Mouse (Mus musculus) intestine, embryonic 15.5 days (tissue): Measurements from ENCODE around the gene Doxl2. TPM values are rescaled to one million over a fixed set of nuclear protein-coding genes. Genes with fewer than 3 reads are reported as not detected.

ENCODE experiments used
- ATAC-seq: fragments of 200-750 bp; cut with Nextera tagmentation; 2 replicates; pipeline ENCODE4 v1.8.0; 2017; ENCODE audit warnings: moderate TSS enrichment, moderate library complexity
- H3K27ac ChIP-seq: fragments of 300-500 bp; sonication (generic); 2 replicates; pipeline ENCODE4 v1.5.1; 2015; ENCODE audit warnings: mild to moderate bottlenecking, inconsistent platforms
- H3K27me3 ChIP-seq: fragments of 300-500 bp; sonication (generic); replicated peaks from 2 replicates; pipeline ENCODE4 v1.6.1; 2015; ENCODE audit warnings: inconsistent platforms
- H3K36me3 ChIP-seq: fragments of 300-500 bp; sonication (generic); 2 replicates; pipeline ENCODE4 v1.6.1; 2015; ENCODE audit warnings: inconsistent platforms
- H3K4me1 ChIP-seq: fragments of 300-500 bp; sonication (generic); replicated peaks from 2 replicates; pipeline ENCODE4 v1.6.1; 2015; ENCODE audit warnings: inconsistent platforms
- H3K4me2 ChIP-seq: fragments of 300-500 bp; sonication (generic); replicated peaks from 2 replicates; pipeline ENCODE4 v1.6.1; 2015; ENCODE audit warnings: mild to moderate bottlenecking, inconsistent platforms
- H3K4me3 ChIP-seq: fragments of 300-500 bp; sonication (generic); replicated peaks from 2 replicates; pipeline ENCODE4 v1.5.1; 2015; ENCODE audit warnings: inconsistent platforms
- H3K9ac ChIP-seq: fragments of 300-500 bp; sonication (generic); 2 replicates; pipeline ENCODE4 v1.6.1; 2015; ENCODE audit warnings: inconsistent platforms
- H3K9me3 ChIP-seq: fragments of 300-500 bp; sonication (generic); 2 replicates; pipeline ENCODE4 v1.6.1; 2016; ENCODE audit warnings: inconsistent platforms
- WGBS: fragments of 180-500 bp; shearing (Covaris S2); methylation state at CpG from one replicate; pipeline ENCODE4 v1.1.7; 2015; 5-methylcytosine and 5-hydroxymethylcytosine counted together
- polyA plus RNA-seq: library from polyadenylated mRNA; unstranded; fragments of >200 nt; fragmentation: Nextera tagmentation; extraction: Ambion mirVana; gene quantifications from 2 replicates; pipeline ENCODE4 v1.2.1, GENCODE M21; 2015

The Doxl2 gene
- polyA plus RNA-seq, 1 experiment from 2014 or later, result not detected

DNA sequence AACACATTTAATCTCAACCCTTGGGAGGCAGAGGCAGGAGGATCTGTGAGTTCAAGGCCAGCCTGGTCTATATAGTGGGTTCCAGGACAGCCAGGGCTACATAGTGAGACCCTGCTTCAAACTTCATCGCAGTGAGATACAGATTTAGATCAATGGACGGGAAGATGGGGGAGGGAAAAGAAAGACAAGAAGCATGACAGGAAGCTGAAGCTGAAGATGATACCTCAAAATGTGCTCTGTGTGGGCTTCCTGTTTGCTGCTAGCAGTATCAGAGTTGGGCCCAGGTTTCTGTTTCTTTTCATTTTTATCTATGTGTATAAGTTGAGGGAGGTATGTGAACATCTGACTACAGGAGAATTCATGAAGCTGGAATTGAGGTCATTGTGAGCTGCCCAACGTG, 38.7 kb downstream of the Doxl2 start:
- Histone ChIP-seq H3K4me3 (no peak overlapping the region), H3K9me3 (no peaks in the 10 kb centered on the region), H3K27me3 (no peaks in the 10 kb centered on the region), H3K4me1 (0 out of 2 replicates have a peak, but pooled peaks cover 3% of the 10 kb centered on the region), H3K9ac (no peak overlapping the region), H3K4me2 (no peak overlapping the region), H3K36me3 (no peaks in the 10 kb centered on the region), H3K27ac (no peak overlapping the region)
- ATAC-seq, result no peak
- WGBS, result 69% methylated on average over 3 of the region's 3 CpGs

DNA sequence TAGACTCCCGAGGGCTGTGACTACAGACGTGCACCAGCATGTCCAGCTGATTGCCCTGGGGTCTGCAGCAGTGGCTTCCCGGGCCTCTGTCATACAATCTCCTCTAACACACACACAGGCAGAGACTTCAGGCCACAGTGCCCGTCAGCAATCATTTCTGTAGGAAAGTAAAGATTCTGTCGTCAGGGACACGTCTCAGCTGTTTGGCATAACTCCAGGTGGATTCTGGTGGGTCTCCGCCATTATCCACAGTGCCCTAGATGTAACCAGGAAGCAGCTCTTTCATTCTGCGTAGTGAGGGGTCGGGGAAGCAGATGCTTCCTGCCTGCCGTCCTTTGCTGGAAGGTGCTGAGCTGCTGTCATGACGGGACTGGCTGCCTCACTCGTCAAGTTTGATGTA, 42.4 kb downstream of the Doxl2 start:
- Histone ChIP-seq H3K9me3 (no peaks in the 10 kb centered on the region), H3K4me2 (no peak overlapping the region), H3K9ac (no peak overlapping the region), H3K4me3 (no peak overlapping the region), H3K27ac (no peak overlapping the region), H3K36me3 (no peaks in the 10 kb centered on the region), H3K4me1 (no peaks in the 10 kb centered on the region), H3K27me3 (no peaks in the 10 kb centered on the region)
- 62% methylated on average over 12 of the region's 12 CpGs for WGBS
- ATAC-seq, result no peak

DNA sequence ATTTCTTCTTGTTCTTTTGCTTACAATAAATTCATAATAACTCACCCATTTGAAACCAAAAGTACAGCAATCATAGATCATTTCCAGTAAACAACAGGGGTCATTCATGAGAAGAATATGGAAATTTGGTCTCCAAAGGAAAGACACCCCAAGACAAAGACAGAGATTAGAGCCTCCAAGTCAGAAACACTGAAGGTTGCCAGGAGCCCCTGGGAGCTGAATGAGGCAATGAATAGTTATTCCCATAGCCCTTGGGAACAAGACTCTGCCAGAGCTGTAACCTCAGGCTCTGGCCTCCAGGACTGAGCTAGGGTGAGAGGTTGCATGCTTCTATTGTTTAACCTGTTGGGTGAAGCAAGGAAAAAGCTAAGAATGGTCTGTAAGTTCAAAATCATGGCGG, 44.6 kb downstream of the Doxl2 start:
- ATAC-seq, result no peak
- WGBS, result 100% methylated on average over 1 of the region's 1 CpGs
- no peaks in the 10 kb centered on the region for H3K27me3 ChIP-seq

DNA sequence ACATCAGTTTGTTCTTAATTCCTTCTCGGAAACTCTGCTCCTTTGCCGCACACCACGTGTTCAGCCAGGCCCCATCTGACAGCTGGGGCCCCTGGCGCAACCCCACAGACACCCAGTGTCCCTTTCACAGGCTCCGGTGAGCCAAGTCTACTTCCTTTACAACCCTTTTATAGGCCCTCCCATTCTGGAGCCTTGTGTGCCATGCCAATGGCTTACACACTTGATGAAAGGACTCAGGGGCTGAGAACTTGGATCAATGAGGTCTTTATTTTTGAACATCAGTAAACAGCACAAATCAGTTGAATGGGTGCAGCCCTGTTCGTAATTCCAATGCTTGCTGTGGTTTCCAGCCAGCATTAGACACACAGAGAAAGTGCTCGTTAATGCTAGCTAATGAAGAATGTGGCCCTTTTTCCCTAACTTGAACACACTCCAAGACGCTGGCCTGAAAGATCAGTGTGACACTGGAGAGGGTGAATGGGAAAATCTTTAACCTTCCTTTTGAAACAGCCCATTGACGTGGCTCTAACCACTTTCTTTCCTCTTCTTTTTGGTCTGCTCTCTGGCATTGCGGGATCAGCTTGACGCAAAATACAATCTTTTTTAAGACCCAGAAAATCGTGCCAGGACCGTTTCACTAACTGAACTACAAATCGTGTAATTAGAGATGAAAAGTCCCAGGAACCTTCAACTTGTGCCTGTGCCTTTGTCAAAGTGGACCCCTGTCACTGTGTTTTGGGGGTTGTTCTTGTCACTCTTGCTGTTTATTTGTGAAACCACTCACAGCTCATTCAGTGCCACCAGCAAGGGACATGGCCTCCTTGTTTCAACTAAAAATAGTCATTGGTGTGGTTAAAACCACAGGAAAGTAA, 46.6 kb downstream of the Doxl2 start:
- H3K4me2 ChIP-seq, result no peak overlapping the region
- peak; percentile 58; the same call in 1 of the 2 replicates for ATAC-seq
- no peak overlapping the region for H3K9ac ChIP-seq
- H3K9me3 ChIP-seq, result no peaks in the 10 kb centered on the region
- WGBS, result 72% methylated on average over 14 of the region's 14 CpGs
- no peaks in the 10 kb centered on the region for H3K27me3 ChIP-seq
- no peak overlapping the region for H3K27ac ChIP-seq
- no peaks in the 10 kb centered on the region for H3K4me1 ChIP-seq
- no peak overlapping the region for H3K4me3 ChIP-seq
- H3K36me3 ChIP-seq, result no peaks in the 10 kb centered on the region

More for the DNA sequence above, 44.6 kb downstream of the Doxl2 start:
- H3K4me2 ChIP-seq, result no peak overlapping the region
- H3K27ac ChIP-seq, result no peak overlapping the region
- no peaks in the 10 kb centered on the region for H3K36me3 ChIP-seq
- H3K9me3 ChIP-seq, result no peaks in the 10 kb centered on the region
- H3K9ac ChIP-seq, result no peak overlapping the region; the same call in 1 of the 2 replicates
- H3K4me3 ChIP-seq, result no peak overlapping the region
- H3K4me1 ChIP-seq, result no peaks in the 10 kb centered on the region

DNA sequence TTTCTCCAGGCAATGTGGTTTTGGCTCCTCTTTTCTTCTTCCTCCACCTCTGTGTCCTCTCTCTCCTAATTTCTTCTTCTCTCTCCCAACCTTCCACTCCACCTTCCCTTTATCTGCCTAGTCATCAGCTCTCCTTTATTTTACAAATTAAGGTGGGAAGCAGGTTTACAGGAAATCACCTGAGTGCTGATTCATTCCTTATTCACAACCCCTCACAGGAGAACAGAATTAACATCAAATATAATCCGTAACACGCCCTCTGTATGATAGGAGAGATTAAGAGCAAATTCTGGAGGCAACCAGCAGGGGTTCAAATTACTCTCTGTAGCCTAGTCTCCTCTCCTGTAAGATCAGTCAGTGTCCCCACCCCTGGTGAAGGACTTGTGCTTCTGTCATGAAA, 47.6 kb downstream of the Doxl2 start:
- Histone ChIP-seq H3K9ac (no peak overlapping the region), H3K27ac (no peak overlapping the region), H3K4me2 (no peak overlapping the region), H3K4me3 (no peak overlapping the region), H3K4me1 (no peaks in the 10 kb centered on the region), H3K36me3 (no peaks in the 10 kb centered on the region), H3K9me3 (no peaks in the 10 kb centered on the region), H3K27me3 (no peaks in the 10 kb centered on the region)
- no peak for ATAC-seq
- WGBS, result 83% methylated on average over 2 of the region's 2 CpGs

DNA sequence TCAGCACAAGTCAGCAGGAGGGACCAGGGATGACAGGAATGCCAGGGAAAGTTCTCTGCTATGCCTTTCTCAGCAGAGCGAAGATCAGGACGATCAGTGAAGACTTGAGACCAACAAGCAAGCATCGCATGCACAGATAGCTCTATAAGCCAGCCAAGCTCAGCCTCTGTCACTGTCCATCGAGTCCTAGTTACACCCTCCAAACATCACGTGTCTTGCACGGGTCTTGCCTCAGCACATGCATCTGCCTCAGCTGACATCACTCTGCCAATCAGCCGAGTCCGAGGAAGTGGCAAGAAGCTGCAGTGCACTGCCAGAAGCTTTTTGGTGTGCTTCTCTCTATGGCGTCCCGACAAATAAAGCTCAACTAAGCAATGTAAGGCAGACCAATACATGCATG, 48.6 kb downstream of the Doxl2 start:
- no peak overlapping the region for H3K4me2 ChIP-seq
- no peaks in the 10 kb centered on the region for H3K4me1 ChIP-seq
- no peaks in the 10 kb centered on the region for H3K27me3 ChIP-seq
- no peak overlapping the region for H3K27ac ChIP-seq
- no peak for ATAC-seq
- H3K9me3 ChIP-seq, result no peaks in the 10 kb centered on the region
- no peaks in the 10 kb centered on the region for H3K36me3 ChIP-seq
- no peak overlapping the region for H3K9ac ChIP-seq
- H3K4me3 ChIP-seq, result no peak overlapping the region
- WGBS, result 84% methylated on average over 10 of the region's 10 CpGs

DNA sequence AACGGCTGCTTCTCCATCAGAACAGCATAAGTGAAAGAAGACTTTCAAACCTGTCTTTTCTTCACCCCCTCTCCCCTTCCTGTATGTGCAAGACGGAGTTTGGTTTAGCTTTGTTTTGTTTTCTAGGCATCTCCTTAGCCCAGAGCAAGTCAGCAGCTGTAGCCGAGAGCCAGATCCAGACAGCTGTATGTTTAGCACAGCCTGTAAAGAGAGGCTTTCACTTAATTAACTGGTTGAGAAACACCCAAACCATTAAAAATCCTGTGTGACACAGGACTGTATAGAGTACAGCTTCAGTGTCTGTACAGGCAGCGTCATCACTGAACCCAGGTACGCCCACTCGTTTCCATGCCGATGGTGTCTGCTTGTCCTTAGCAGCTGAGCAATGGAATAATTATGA, 50.5 kb downstream of the Doxl2 start:
- 81% methylated on average over 7 of the region's 7 CpGs for WGBS

DNA sequence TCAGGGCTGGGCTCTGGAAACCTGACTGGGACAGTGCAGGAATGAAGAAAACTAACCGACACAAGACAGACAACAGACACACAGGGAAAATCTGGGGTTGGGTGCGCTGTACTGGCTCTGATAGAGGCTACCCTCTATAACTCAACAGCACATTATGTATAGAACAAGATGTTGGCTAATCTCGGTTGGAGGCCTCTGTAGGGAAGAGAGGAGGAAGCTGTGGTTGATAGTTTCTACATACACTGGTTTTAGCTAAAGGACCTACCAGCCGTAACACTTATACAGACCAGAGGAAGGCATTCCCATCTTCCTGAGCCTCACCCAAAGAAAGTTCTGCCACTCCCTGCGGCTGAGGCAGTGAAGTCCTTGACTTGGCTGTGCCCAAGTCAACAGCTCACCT, 51.7 kb downstream of the Doxl2 start:
- H3K27ac ChIP-seq, result no peak overlapping the region
- no peaks in the 10 kb centered on the region for H3K9me3 ChIP-seq
- no peak for ATAC-seq
- H3K4me1 ChIP-seq, result no peaks in the 10 kb centered on the region
- no peaks in the 10 kb centered on the region for H3K27me3 ChIP-seq
- no peak overlapping the region for H3K4me2 ChIP-seq
- 80% methylated on average over 5 of the region's 5 CpGs for WGBS
- no peak overlapping the region for H3K9ac ChIP-seq
- H3K4me3 ChIP-seq, result no peak overlapping the region
- H3K36me3 ChIP-seq, result no peaks in the 10 kb centered on the region

More for the DNA sequence above, 50.5 kb downstream of the Doxl2 start:
- Histone ChIP-seq H3K36me3 (no peaks in the 10 kb centered on the region), H3K4me1 (no peaks in the 10 kb centered on the region), H3K27ac (no peak overlapping the region), H3K4me2 (no peak overlapping the region), H3K4me3 (no peak overlapping the region), H3K9me3 (no peaks in the 10 kb centered on the region), H3K9ac (no peak overlapping the region), H3K27me3 (no peaks in the 10 kb centered on the region)
- ATAC-seq, result no peak

DNA sequence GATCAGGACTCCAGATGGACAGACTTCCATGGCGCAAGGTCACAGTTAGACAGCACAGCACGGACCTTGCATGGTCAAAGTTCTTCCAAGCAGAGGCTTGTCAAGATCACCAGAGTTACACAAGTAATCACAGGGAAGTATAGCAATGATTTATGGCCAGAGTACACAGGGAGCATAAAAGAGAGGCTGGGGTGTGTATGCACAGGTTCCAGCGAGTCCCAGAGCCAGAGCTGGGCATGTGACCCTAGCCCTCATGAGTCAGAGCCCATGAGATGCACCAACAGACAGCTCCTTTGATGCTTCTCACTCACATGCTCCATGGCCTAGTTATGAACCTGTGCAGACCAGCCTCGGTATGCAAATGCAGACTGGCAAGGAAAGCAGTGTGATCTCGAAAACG, 53.3 kb downstream of the Doxl2 start:
- H3K9ac ChIP-seq, result no peak overlapping the region
- H3K4me3 ChIP-seq, result no peak overlapping the region
- no peaks in the 10 kb centered on the region for H3K4me1 ChIP-seq
- H3K27me3 ChIP-seq, result no peaks in the 10 kb centered on the region
- H3K36me3 ChIP-seq, result no peaks in the 10 kb centered on the region
- no peaks in the 10 kb centered on the region for H3K9me3 ChIP-seq
- H3K27ac ChIP-seq, result peak overlapping the region; percentile 71
- 54% methylated on average over 6 of the region's 6 CpGs for WGBS
- peak; percentile 97 for ATAC-seq
- H3K4me2 ChIP-seq, result no peak overlapping the region

Other genes starting within 250 kb of the Doxl2 start
- gene Gimap1, start 235.9 kb upstream of the Doxl2 start, polyA plus RNA-seq, result 31.0 and 34.9 TPM in 2 replicates
- gene Gimap5, start 228.8 kb upstream of the Doxl2 start, polyA plus RNA-seq, result 10.5 and 10.9 TPM in 2 replicates
- 0.15 and 0.20 TPM in 2 replicates for gene Gimap3, start 204.1 kb upstream of the Doxl2 start, polyA plus RNA-seq
- gene Tmem176a, start 134.0 kb upstream of the Doxl2 start, polyA plus RNA-seq, result 140 and 159 TPM in 2 replicates
- gene Tmem176b, start 133.5 kb upstream of the Doxl2 start, polyA plus RNA-seq, result 341 and 366 TPM in 2 replicates
- 21.4 and 28.0 TPM in 2 replicates for gene Aoc1, start 102.1 kb upstream of the Doxl2 start, polyA plus RNA-seq
- gene 1600015I10Rik, start 45.1 kb upstream of the Doxl2 start, polyA plus RNA-seq, result not detected in 2 replicates
- gene Svs1, start 11.9 kb downstream of the Doxl2 start, polyA plus RNA-seq, result not detected in 2 replicates
- gene Gpnmb, start 61.6 kb downstream of the Doxl2 start, polyA plus RNA-seq, result 0.13 and 0.20 TPM in 2 replicates
- 66.9 and 78.7 TPM in 2 replicates for gene Malsu1, start 98.8 kb downstream of the Doxl2 start, polyA plus RNA-seq
- 83.1 and 96.8 TPM in 2 replicates for gene Igf2bp3, start 240.0 kb downstream of the Doxl2 start, polyA plus RNA-seq